In the genomic region with DNA sequence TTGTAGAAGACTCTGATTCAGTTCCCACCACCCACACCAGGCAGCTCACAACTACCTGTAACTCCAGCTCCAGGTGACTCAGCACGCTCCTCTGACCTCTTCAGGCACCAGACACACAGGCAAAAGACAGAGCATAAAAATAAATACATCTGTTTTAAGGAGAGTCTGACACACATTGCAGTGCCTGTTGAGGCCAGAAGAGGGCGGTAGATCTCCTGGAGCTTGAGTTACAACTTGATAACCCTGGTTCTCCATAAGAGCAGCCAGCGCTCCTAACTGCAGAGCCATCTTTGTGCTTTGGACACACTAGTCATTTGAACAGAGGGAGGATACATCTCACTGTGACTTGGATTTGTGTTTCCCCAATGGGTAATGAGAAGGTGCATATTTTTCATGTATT, we compare ENCODE assay signal across 8 mouse cellular contexts. TPM values are rescaled to one million over a fixed set of nuclear protein-coding genes. Genes with fewer than 3 reads are reported as not detected.
DNase-seq lines count a peak whose midpoint lies in the region; ATAC-seq and TF ChIP-seq lines count a peak whose summit lies in the region.
"Had no signal": no experiment of that assay in that cellular context is flagged by ENCODE, and none has a peak within 500 bp of the region (broad histone marks: within the 10 kb centered on the region; RNA-seq: fewer than 3 reads in every experiment).

No protein-coding gene starts in this region.

- H3K9ac ChIP-seq in liver, adult 2 months (ENCODE audit: low read depth, low read length), result no peak overlapping the region
- H3K9ac ChIP-seq in liver, embryonic 12.5 days, result no peak overlapping the region

- peaks cover 7% of the 10 kb centered on the region for H3K4me1 ChIP-seq in liver, adult 2 months (ENCODE audit: control insufficient read depth, insufficient read depth, low read length)
- no peaks in the 10 kb centered on the region for H3K4me1 ChIP-seq in liver, embryonic 12.5 days

- no peak for TF ChIP-seq POLR2A in liver, adult 2 months (IDR thresholded peaks at IDR 0.05; ENCODE audit: extremely low read depth, insufficient read depth, low read length)

- WGBS in liver, adult 2 months, result 58% methylated on average over 3 of the region's 3 CpGs
- WGBS in liver, embryonic 12.5 days (ENCODE audit: insufficient replicate concordance), result 28% methylated on average over 3 of the region's 3 CpGs

- H3K27ac ChIP-seq in liver, adult 2 months (replicated peaks; ENCODE audit: insufficient read depth, low read depth, low read length), result no peak overlapping the region
- H3K27ac ChIP-seq in liver, embryonic 12.5 days, result no peak overlapping the region

- DNase-seq in liver, adult 2 months (ENCODE audit: extremely low read depth, low read depth, low spot score), result peak; percentile 44
- peak; percentile 81 for DNase-seq in R1 (ENCODE audit: low read depth, low spot score)
- peak; percentile 41 for DNase-seq in cerebellum, adult 9-11 months
- DNase-seq in kidney, postnatal 4 days, result peak; percentile 60 to 64
- DNase-seq in thymus, postnatal 0 days (ENCODE audit: low spot score), result peak; percentile 59

- no peak for ATAC-seq in liver, embryonic 12.5 days
- peak; percentile 43; the same call in 1 of the 2 replicates for ATAC-seq in megakaryocyte-erythroid progenitor cell, adult 5-6 weeks (replicated peaks; ENCODE audit: low FRiP score, low TSS enrichment, poor library complexity, severe bottlenecking)

- H3K4me3 ChIP-seq in liver, adult 2 months (ENCODE audit: insufficient read depth, low read depth, low read length), result no peak overlapping the region
- no peak overlapping the region for H3K4me3 ChIP-seq in liver, embryonic 12.5 days

- H3K4me2 ChIP-seq in liver, embryonic 12.5 days, result no peak overlapping the region

- TF ChIP-seq CTCF in liver, adult 2 months (IDR thresholded peaks at IDR 0.05; ENCODE audit: low read depth, low read length), result peak; percentile 62; the same call in 1 of the 2 replicates

- H3K9me3 ChIP-seq in liver, embryonic 12.5 days (replicated peaks), result no peaks in the 10 kb centered on the region

- H3K79me2 ChIP-seq in liver, adult 2 months (ENCODE audit: control insufficient read depth, insufficient read depth, low read length), result no peaks in the 10 kb centered on the region

- 0 out of 2 replicates have a peak, but pooled peaks cover 7% of the 10 kb centered on the region for H3K27me3 ChIP-seq in liver, adult 2 months (ENCODE audit: control insufficient read depth, insufficient read depth, low read length)
- H3K27me3 ChIP-seq in liver, embryonic 12.5 days (replicated peaks), result no peaks in the 10 kb centered on the region

- no peaks in the 10 kb centered on the region for H3K36me3 ChIP-seq in liver, adult 2 months (ENCODE audit: control insufficient read depth, insufficient read depth, low read length)
- H3K36me3 ChIP-seq in liver, embryonic 12.5 days, result no peaks in the 10 kb centered on the region

RNA-seq across cellular contexts. Expression of gene Slc36a3, which starts 13.2 kb away (rescaled TPM):
- not detected in 2 replicates for total RNA-seq in liver, adult 2 months (2014; rRNA removed)
- 0.05 TPM in 1 of 2 replicates, not detected in the other for polyA plus RNA-seq in liver, adult 2 months (2012; rRNA removed)
- polyA plus RNA-seq in liver, embryonic 12.5 days (2016; fragmentation: Nextera tagmentation; extraction: Ambion mirVana), result not detected in 2 replicates
- not detected in 2 replicates for total RNA-seq in megakaryocyte-erythroid progenitor cell, adult 5-6 weeks (2014; fragmentation: Nextera tagmentation)
- not detected in 2 replicates for total RNA-seq in megakaryocyte-erythroid progenitor cell, adult 5-6 weeks (2017)
- polyA plus RNA-seq in thymus, postnatal 0 days (2015; fragmentation: Nextera tagmentation; extraction: Ambion mirVana), result 0.08 and 0.18 TPM in 2 replicates
- polyA plus RNA-seq: neural tube, embryonic 14.5 days had no signal

RNA-seq across cellular contexts. Expression of gene Slc36a2, which starts 20.2 kb away (rescaled TPM):
- total RNA-seq in liver, adult 2 months (2014; rRNA removed), result 0.54 TPM in 1 of 2 replicates, not detected in the other
- polyA plus RNA-seq in liver, adult 2 months (2012; rRNA removed), result not detected in 2 replicates
- 6.3 and 6.9 TPM in 2 replicates for polyA plus RNA-seq in liver, embryonic 12.5 days (2016; fragmentation: Nextera tagmentation; extraction: Ambion mirVana)
- not detected in 2 replicates for total RNA-seq in megakaryocyte-erythroid progenitor cell, adult 5-6 weeks (2014; fragmentation: Nextera tagmentation)
- total RNA-seq in megakaryocyte-erythroid progenitor cell, adult 5-6 weeks (2017), result not detected in 2 replicates
- polyA plus RNA-seq in thymus, postnatal 0 days (2015; fragmentation: Nextera tagmentation; extraction: Ambion mirVana), result 0.24 and 0.53 TPM in 2 replicates

RNA-seq across cellular contexts. Expression of gene Slc36a1, which starts 39.4 kb away (rescaled TPM):
- total RNA-seq in liver, adult 2 months (2014; rRNA removed), result 7.0 and 12.9 TPM in 2 replicates
- 24.0 and 26.2 TPM in 2 replicates for polyA plus RNA-seq in liver, adult 2 months (2012; rRNA removed)
- polyA plus RNA-seq in liver, embryonic 12.5 days (2016; fragmentation: Nextera tagmentation; extraction: Ambion mirVana), result 1.5 and 1.6 TPM in 2 replicates
- 6.9 and 9.1 TPM in 2 replicates for total RNA-seq in megakaryocyte-erythroid progenitor cell, adult 5-6 weeks (2014; fragmentation: Nextera tagmentation)
- 3.0 and 8.3 TPM in 2 replicates for total RNA-seq in megakaryocyte-erythroid progenitor cell, adult 5-6 weeks (2017)
- 4.2 TPM in 2 replicates for polyA plus RNA-seq in thymus, postnatal 0 days (2015; fragmentation: Nextera tagmentation; extraction: Ambion mirVana)
